Mouse (Mus musculus) midbrain, embryonic 13.5 days (tissue): ENCODE results near the gene Them7. TPM values are rescaled to one million over a fixed set of nuclear protein-coding genes. Genes with fewer than 3 reads are reported as not detected.

Experiments used
- ATAC-seq: fragments of 200-750 bp; cut with Nextera tagmentation; 2 replicates; pipeline ENCODE4 v1.8.0; 2017; ENCODE audit warnings: mild to moderate bottlenecking, moderate TSS enrichment, moderate library complexity
- H3K27ac ChIP-seq: fragments of 300-500 bp; sonication (generic); 2 replicates; pipeline ENCODE4 v1.5.1; 2015; ENCODE audit warnings: inconsistent platforms, mild to moderate bottlenecking, moderate library complexity
- H3K27me3 ChIP-seq: fragments of 300-500 bp; sonication (generic); 2 replicates; pipeline ENCODE4 v1.6.1; 2015; ENCODE audit warnings: mild to moderate bottlenecking, inconsistent platforms
- H3K36me3 ChIP-seq: fragments of 300-500 bp; sonication (generic); 2 replicates; pipeline ENCODE4 v1.6.1; 2015; ENCODE audit warnings: mild to moderate bottlenecking, inconsistent platforms
- H3K4me1 ChIP-seq: fragments of 300-500 bp; sonication (generic); replicated peaks from 2 replicates; pipeline ENCODE4 v1.6.1; 2015; ENCODE audit warnings: inconsistent platforms
- H3K4me2 ChIP-seq: fragments of 300-500 bp; sonication (generic); replicated peaks from 2 replicates; pipeline ENCODE4 v1.6.1; 2015; ENCODE audit warnings: moderate library complexity, mild to moderate bottlenecking, inconsistent platforms
- H3K4me3 ChIP-seq: fragments of 300-500 bp; sonication (generic); replicated peaks from 2 replicates; pipeline ENCODE4 v1.5.1; 2015; ENCODE audit warnings: mild to moderate bottlenecking, inconsistent platforms
- H3K9ac ChIP-seq: fragments of 300-500 bp; sonication (generic); replicated peaks from 2 replicates; pipeline ENCODE4 v1.6.1; 2015; ENCODE audit warnings: mild to moderate bottlenecking, inconsistent platforms
- H3K9me3 ChIP-seq: fragments of 300-500 bp; sonication (generic); 2 replicates; pipeline ENCODE4 v1.6.1; 2016; ENCODE audit warnings: mild to moderate bottlenecking, inconsistent platforms
- WGBS: fragments of 180-500 bp; shearing (Covaris S2); methylation state at CpG from one replicate; pipeline ENCODE4 v1.1.7; 2015; 5-methylcytosine and 5-hydroxymethylcytosine counted together
- polyA plus RNA-seq: library from polyadenylated mRNA; unstranded; fragments of >200 nt; fragmentation: Nextera tagmentation; extraction: Ambion mirVana; gene quantifications from 2 replicates; pipeline ENCODE4 v1.2.1, GENCODE M21; 2015

Them7 gene
- polyA plus RNA-seq, 1 experiment from 2014 or later = not detected

DNA sequence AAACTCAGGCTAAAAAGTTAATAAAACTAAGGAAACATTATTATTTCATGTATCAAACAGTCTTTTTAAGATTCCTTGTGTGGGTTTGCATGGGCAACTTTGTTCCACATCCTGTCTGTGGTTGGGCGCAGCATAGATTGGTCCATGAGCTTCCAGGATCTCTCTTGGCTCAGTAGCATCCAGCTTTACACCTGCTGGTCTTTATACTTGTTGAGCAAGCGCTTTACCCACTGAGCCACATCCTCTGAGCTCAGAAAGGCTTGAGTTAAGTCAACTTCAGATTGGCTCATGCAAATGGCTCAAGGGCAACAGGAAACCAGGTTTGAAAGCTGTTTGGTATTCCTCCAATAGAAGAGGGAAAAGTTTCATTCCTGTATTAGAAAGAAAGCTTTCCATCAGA is 178.1 kb downstream of the Them7 start:
- H3K4me3 ChIP-seq = no peak overlapping the region
- peaks cover 33% of the 10 kb centered on the region for H3K27me3 ChIP-seq
- no peak overlapping the region for H3K9ac ChIP-seq
- no peaks in the 10 kb centered on the region for H3K9me3 ChIP-seq
- no peaks in the 10 kb centered on the region for H3K36me3 ChIP-seq
- no peak overlapping the region for H3K27ac ChIP-seq
- no peak for ATAC-seq
- peaks cover 26% of the 10 kb centered on the region for H3K4me1 ChIP-seq
- no peak overlapping the region for H3K4me2 ChIP-seq
- 94% methylated on average over 2 of the region's 2 CpGs for whole genome bisulfite sequencing

DNA sequence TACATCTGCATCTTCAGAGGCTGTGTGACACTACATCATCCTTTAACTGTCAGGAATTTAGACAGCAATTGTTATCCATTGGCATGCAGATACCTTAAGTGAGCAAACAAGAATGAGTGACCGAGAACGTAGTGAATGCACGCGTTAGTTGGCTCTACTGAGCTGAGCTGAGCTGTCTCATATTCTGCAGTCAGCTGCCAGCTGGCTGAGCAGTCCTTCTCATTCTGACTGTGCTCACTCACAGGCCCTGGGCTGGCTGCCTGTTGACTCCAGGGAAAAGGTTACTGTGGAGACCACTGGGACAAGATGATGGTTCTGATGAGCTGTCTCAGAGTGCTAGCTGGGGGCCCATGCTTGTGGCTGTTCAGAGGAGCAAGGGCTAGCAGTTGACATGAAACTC is 184.4 kb downstream of the Them7 start:
- no peak for ATAC-seq
- Histone ChIP-seq H3K4me2 (no peak overlapping the region), H3K4me3 (no peak overlapping the region), H3K36me3 (no peaks in the 10 kb centered on the region), H3K4me1 (no peaks in the 10 kb centered on the region), H3K27ac (no peak overlapping the region), H3K9me3 (no peaks in the 10 kb centered on the region), H3K27me3 (peaks cover 3% of the 10 kb centered on the region; the same call in 1 of the 2 replicates), H3K9ac (no peak overlapping the region)
- 73% methylated on average over 4 of the region's 4 CpGs for WGBS

DNA sequence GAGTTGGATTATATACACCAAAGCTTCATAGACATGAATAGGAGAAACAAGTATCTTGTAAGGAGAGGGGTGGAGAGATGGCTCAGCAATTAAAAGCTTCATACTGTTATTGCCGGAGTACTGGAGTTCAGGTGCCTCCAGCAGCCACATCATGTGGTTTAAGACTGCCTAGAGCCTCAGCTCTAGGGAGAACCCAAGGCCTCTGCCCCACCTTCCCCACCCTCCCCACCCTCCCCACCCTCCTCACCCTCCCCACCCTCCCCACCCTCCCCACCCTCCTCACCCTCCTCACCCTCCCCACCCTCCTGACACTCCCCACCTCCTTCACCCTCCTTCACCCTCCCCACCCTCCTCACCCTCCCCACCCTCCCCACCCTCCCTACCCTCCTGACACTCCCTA is 185.1 kb downstream of the Them7 start:
- H3K9me3 ChIP-seq = no peaks in the 10 kb centered on the region
- H3K9ac ChIP-seq = no peak overlapping the region
- ATAC-seq = no peak
- H3K4me3 ChIP-seq = no peak overlapping the region
- no peaks in the 10 kb centered on the region for H3K36me3 ChIP-seq
- H3K4me2 ChIP-seq = no peak overlapping the region
- 93% methylated on average over 1 of the region's 1 CpGs for WGBS
- no peak overlapping the region for H3K27ac ChIP-seq
- H3K4me1 ChIP-seq = no peaks in the 10 kb centered on the region
- H3K27me3 ChIP-seq = peaks cover 3% of the 10 kb centered on the region; the same call in 1 of the 2 replicates

DNA sequence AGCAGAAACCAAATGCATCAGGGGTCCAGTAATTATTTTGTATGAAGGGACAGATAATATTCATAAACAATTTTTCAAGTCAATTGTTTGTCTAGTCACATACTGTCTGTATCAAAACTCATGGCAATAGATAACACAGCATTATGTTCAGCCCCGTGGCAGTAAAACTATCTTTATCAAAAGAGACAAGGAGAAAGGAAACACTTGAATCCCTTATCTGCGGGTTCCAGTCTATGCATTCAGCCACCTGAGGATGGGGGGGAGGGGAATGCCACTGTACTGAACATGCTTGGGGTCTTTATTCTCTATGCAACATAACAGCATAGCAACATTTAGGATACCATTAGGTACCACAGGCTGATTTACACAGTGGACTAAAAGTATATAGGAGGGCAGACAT is 190.2 kb downstream of the Them7 start:
- H3K27ac ChIP-seq = no peak overlapping the region
- H3K4me3 ChIP-seq = no peak overlapping the region
- no peak for ATAC-seq
- no peaks in the 10 kb centered on the region for H3K27me3 ChIP-seq
- H3K36me3 ChIP-seq = no peaks in the 10 kb centered on the region
- WGBS = 77% methylated on average over 2 of the region's 2 CpGs
- no peak overlapping the region for H3K4me2 ChIP-seq
- no peaks in the 10 kb centered on the region for H3K9me3 ChIP-seq
- peaks cover 19% of the 10 kb centered on the region for H3K4me1 ChIP-seq
- no peak overlapping the region for H3K9ac ChIP-seq

DNA sequence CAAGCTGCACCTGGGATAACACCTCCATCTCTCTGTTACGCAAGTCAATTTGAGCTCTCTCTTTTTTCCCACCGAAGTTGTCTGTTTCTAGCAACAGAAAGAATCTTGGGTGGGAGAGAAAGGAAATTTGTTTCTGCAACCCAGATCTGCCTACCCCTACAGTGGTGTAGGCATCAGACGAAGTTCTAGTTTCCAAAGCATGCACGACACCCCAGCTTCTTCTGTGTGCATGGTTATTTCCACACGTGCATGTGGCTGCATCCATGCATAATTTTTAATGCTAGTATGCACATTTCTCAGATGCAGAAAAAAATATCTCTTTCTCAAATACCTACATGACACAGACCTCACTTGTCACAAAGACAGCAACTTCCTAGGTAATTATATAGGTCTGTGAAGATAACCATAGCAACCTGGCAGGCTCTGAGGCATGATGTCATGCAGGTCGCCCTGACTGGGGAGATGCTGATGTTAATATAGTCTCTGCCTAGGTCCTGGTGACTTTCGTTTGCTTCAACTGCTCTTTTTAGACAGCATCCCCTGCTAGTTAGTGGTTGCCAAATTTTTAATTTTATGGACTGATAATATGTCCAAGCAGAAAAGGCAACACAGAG is 192.0 kb downstream of the Them7 start:
- Histone ChIP-seq H3K27ac (no peak overlapping the region), H3K4me1 (peaks cover 19% of the 10 kb centered on the region), H3K9ac (no peak overlapping the region), H3K4me3 (no peak overlapping the region), H3K4me2 (peak overlapping the region; percentile 7; the same call in 1 of the 2 replicates), H3K9me3 (no peaks in the 10 kb centered on the region), H3K27me3 (no peaks in the 10 kb centered on the region), H3K36me3 (no peaks in the 10 kb centered on the region)
- peak; percentile 74 for ATAC-seq
- WGBS = 58% methylated on average over 7 of the region's 7 CpGs

DNA sequence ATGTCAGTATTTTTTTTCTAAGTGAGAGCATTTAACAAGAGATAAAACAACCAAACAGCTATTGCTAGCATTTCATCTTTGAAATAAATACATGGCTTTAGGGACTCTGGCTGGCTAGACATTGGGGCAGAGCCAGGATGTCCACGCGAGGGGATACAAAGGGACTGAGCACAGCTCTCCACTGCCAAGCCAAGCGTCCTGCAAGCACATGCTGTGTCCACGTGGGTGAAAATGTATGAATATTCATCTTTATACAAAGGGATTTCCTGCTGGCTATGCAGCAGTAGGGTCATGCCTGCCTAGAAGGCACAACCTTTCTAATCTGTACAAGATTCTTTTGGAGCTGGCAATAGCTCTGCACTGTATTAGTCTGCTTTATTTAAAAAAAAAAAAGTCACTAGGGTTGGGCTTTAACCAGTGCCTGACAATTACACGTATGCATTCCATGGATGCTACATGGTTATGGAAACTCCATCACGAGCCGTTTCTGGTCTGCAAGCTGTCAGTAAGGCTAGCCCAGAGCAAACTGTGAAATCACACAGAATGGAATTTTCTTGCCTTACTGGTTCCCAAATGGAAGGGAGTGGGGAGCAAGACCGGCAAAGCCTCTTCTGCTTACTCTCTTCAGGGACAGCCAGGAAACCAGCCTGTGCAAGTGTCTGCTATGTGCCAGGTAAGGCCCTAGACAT is 192.7 kb downstream of the Them7 start:
- H3K4me2 ChIP-seq = peak overlapping the region; percentile 7; the same call in 1 of the 2 replicates

DNA sequence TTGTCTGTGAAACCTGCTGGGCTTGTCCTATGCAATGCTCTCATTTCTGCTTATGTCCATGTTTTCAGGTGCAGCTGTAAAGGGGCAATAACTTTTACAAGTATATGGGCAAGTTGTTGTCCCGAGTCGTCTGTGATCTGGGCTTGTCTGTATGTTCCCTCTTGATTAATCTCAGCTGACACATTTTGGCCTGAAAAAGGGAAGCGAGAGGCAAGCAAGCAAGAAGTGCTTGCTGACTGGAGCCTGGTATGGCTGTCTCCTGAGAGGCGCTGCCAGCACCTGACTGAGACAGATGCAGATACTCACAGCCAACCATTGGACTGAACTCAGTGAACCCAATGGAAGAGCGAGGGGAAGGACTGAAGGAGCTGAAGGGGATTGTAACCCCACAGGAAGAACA is 193.5 kb downstream of the Them7 start:
- no peaks in the 10 kb centered on the region for H3K36me3 ChIP-seq
- WGBS = 91% methylated on average over 5 of the region's 5 CpGs
- ATAC-seq = no peak

More for the DNA sequence above, 192.7 kb downstream of the Them7 start:
- WGBS = 27% methylated on average over 8 of the region's 8 CpGs
- Histone ChIP-seq H3K4me1 (peaks cover 19% of the 10 kb centered on the region), H3K9ac (no peak overlapping the region), H3K36me3 (no peaks in the 10 kb centered on the region), H3K9me3 (no peaks in the 10 kb centered on the region), H3K4me3 (no peak overlapping the region), H3K27ac (0 out of 2 replicates have a peak overlapping the region, but pooled peaks have one; percentile 48), H3K27me3 (no peaks in the 10 kb centered on the region)
- ATAC-seq = peak; percentile 78

DNA sequence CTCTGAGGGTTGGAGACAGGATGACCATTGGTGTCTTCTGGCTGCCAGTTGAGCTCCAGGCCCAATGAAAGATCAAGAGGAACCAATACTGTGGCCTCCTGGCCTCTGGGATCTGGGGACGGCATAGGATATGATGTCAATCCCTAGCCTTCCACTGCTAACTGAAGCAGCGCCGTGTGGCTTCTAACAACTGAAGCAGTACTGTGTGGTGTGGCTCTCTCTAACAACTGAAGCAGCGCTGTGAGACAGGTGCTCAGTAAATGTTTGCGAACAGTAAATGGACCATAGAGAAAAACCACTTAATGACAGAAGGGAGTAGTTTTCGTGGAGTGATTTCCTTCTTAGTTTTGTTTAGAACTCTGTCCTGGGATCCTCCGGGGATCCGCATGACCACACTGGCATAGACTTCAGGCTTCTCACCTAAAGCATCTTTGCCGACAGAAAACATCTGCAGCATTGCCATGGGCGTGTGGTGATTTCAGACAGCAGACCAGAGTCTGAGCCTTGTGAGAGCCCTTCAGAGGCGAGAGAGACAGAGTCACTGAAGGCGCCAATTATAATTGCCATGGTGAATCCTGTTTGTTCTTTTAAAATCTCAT is 194.6 kb downstream of the Them7 start:
- ATAC-seq = no peak

More for the DNA sequence above, 193.5 kb downstream of the Them7 start:
- no peak overlapping the region for H3K4me2 ChIP-seq
- H3K9ac ChIP-seq = no peak overlapping the region
- H3K9me3 ChIP-seq = no peaks in the 10 kb centered on the region
- no peak overlapping the region for H3K4me3 ChIP-seq
- H3K4me1 ChIP-seq = peaks cover 19% of the 10 kb centered on the region
- no peaks in the 10 kb centered on the region for H3K27me3 ChIP-seq
- H3K27ac ChIP-seq = no peak overlapping the region

DNA sequence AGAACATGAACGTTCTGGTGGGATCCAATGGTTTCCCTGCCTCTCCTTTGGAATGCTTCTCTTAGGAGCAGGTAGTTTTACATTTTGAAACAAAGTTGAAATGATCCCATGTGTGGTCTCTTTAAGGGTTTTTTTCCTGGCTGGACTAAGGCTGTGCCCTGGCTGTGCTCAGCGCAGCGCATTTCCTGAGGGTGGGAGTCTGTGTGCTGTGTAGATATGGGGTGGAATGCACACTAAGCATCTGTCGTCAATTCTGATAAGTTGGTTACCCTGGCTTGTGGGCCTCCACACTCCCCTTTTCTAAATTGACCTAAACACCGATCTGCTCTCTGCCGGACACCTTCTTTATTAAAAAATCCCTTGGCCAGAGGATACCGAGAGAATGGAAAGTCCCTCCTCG is 203.3 kb downstream of the Them7 start:
- Histone ChIP-seq H3K4me2 (no peak overlapping the region), H3K4me1 (no peaks in the 10 kb centered on the region), H3K9me3 (no peaks in the 10 kb centered on the region), H3K36me3 (no peaks in the 10 kb centered on the region), H3K9ac (no peak overlapping the region), H3K4me3 (no peak overlapping the region), H3K27me3 (peaks cover 29% of the 10 kb centered on the region), H3K27ac (no peak overlapping the region)
- WGBS = 80% methylated on average over 8 of the region's 8 CpGs
- no peak for ATAC-seq

More for the DNA sequence above, 194.6 kb downstream of the Them7 start:
- Histone ChIP-seq H3K36me3 (no peaks in the 10 kb centered on the region), H3K27me3 (no peaks in the 10 kb centered on the region), H3K9me3 (no peaks in the 10 kb centered on the region), H3K4me3 (no peak overlapping the region), H3K9ac (no peak overlapping the region), H3K27ac (no peak overlapping the region), H3K4me2 (no peak overlapping the region), H3K4me1 (peaks cover 19% of the 10 kb centered on the region)
- WGBS = 89% methylated on average over 12 of the region's 12 CpGs

DNA sequence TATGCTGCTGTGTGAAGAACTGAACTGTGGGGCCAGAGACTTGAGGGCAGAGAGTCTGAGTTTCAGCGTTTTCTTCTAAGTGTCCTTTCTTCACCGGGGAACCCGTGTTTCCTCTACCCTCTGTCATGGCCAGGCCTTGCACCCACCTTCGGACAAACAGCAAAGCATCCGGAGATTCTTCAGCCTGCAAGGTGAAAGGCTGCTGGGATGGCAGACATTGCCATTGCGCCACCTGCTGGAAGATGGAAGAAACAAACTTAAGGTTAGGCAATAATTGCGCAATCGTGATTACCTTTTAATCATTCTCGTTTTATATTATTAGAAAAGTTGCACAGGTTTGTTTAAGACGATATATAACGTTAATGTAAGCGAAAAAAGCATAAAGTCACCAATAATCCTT is 203.9 kb downstream of the Them7 start:
- Histone ChIP-seq H3K27ac (no peak overlapping the region), H3K9ac (no peak overlapping the region), H3K4me2 (no peak overlapping the region), H3K9me3 (no peaks in the 10 kb centered on the region), H3K4me3 (no peak overlapping the region), H3K27me3 (peaks cover 32% of the 10 kb centered on the region), H3K4me1 (no peaks in the 10 kb centered on the region), H3K36me3 (no peaks in the 10 kb centered on the region)
- ATAC-seq = peak; percentile 79
- WGBS = 5% methylated on average over 12 of the region's 12 CpGs

DNA sequence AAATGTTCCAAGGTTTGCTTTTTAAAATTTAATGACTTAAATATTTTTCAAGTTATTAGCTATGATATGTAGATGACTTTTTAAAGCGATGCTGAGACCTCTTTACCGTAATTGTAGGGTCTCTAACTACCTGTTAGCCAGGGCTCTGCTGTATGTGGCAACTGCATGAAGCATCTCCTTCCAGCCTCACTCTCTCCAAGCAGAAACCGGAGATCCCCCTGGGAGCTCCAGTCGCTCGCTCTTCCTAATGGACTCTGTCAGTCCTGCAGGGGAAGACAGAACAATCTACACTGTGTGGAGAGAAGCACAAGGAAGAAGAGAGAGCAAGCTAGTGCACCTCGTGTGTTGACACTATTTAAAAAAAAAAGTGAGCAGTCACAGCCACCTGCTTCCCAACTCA is 204.3 kb downstream of the Them7 start:
- Histone ChIP-seq H3K4me1 (no peaks in the 10 kb centered on the region), H3K36me3 (no peaks in the 10 kb centered on the region), H3K27me3 (peaks cover 32% of the 10 kb centered on the region), H3K9me3 (no peaks in the 10 kb centered on the region), H3K4me3 (no peak overlapping the region), H3K27ac (no peak overlapping the region), H3K4me2 (no peak overlapping the region), H3K9ac (no peak overlapping the region)
- peak; percentile 51; the same call in 1 of the 2 replicates for ATAC-seq
- 26% methylated on average over 6 of the region's 6 CpGs for WGBS
